Mouse (Mus musculus) ES-E14 (cell line): ENCODE results near the gene Cdh13. TPM values are rescaled to one million over a fixed set of nuclear protein-coding genes. Genes with fewer than 3 reads are reported as not detected.

Experiments
- DNase-seq: peaks from one replicate; pipeline ENCODE4 v3.0.0-alpha.2; 2013; ENCODE audit warnings: low read depth, low spot score
- H3K27ac ChIP-seq: 2 replicates; pipeline ENCODE4 v1.5.1; 2012; ENCODE audit warnings: low read depth, mild to moderate bottlenecking, low read length, moderate library complexity, mixed read lengths; ENCODE audit not compliant: poor library complexity, insufficient read depth, severe bottlenecking
- H3K36me3 ChIP-seq: 2 replicates; pipeline ENCODE4 v1.6.1; 2012; ENCODE audit warnings: mild to moderate bottlenecking, low read length, moderate library complexity, mixed read lengths; ENCODE audit not compliant: control insufficient read depth, poor library complexity, insufficient read depth, severe bottlenecking
- H3K4me1 ChIP-seq, 2 experiments: fragments of 150-350 bp in 1 of 2; sonication (generic) in 1 of 2; 2 replicates each; pipeline ENCODE4 v1.6.1; 2012; ENCODE audit warnings: low read length in 2 of 2, mild to moderate bottlenecking in 1 of 2, mixed read lengths in 1 of 2; ENCODE audit not compliant: control insufficient read depth in 2 of 2, insufficient read depth in 2 of 2, poor library complexity in 1 of 2
- H3K4me3 ChIP-seq, 2 experiments: fragments of 150-350 bp in 1 of 2; sonication (generic) in 1 of 2; 2 replicates each; pipeline ENCODE4 v1.5.1; 2012; ENCODE audit warnings: low read length in 2 of 2, low read depth in 1 of 2, mild to moderate bottlenecking in 1 of 2, mixed read lengths in 1 of 2; ENCODE audit not compliant: insufficient read depth in 1 of 2, poor library complexity in 1 of 2, severe bottlenecking in 1 of 2
- H3K9ac ChIP-seq: 2 replicates; pipeline ENCODE4 v1.6.1; 2012; ENCODE audit warnings: low read depth, mild to moderate bottlenecking, low read length, mixed read lengths; ENCODE audit not compliant: poor library complexity, insufficient read depth, severe bottlenecking
- H3K9me3 ChIP-seq: fragments of 150-350 bp; sonication (generic); 2 replicates; pipeline ENCODE4 v1.6.1; 2012; ENCODE audit warnings: low read depth, mild to moderate bottlenecking, low read length; ENCODE audit not compliant: control insufficient read depth, insufficient read depth
- CHD2 ChIP-seq: IDR thresholded peaks from 2 replicates; pipeline ENCODE4 v1.6.1; 2014; ENCODE audit warnings: mild to moderate bottlenecking, low read depth, low read length, inconsistent platforms
- HCFC1 ChIP-seq: IDR thresholded peaks from 2 replicates; pipeline ENCODE4 v1.6.1; 2012; ENCODE audit warnings: low read length, inconsistent platforms, borderline replicate concordance; ENCODE audit not compliant: insufficient read depth
- MAFK ChIP-seq: IDR thresholded peaks from 2 replicates; pipeline ENCODE4 v1.6.1; 2014; ENCODE audit warnings: mild to moderate bottlenecking, low read depth, low read length, inconsistent platforms; ENCODE audit not compliant: insufficient read depth
- ZC3H11A ChIP-seq: IDR thresholded peaks from 2 replicates; pipeline ENCODE4 v1.6.1; 2012; ENCODE audit warnings: low read depth, mild to moderate bottlenecking, inconsistent platforms, low read length, borderline replicate concordance
- ZNF384 ChIP-seq: IDR thresholded peaks from 2 replicates; pipeline ENCODE4 v1.6.1; 2012; ENCODE audit warnings: low read depth, low read length, inconsistent platforms
- in situ Hi-C, 2 experiments: fragments of 600-800 bp; cut with MboI; formaldehyde crosslinking; loops; one replicate each; pipeline ENCODE4 v1.15.1; 2025; ENCODE audit warnings: low sequenced_read_pairs in 2 of 2, inconsistent platforms in 1 of 2; ENCODE audit not compliant: unreplicated experiment in 2 of 2
- total RNA-seq: library from RNA; depleted of rRNA; stranded (reverse); fragments of 300-350 nt; gene quantifications from 2 replicates; pipeline ENCODE4 v1.2.3, GENCODE M21; 2012

Gene Cdh13
- total RNA-seq, 1 experiment: 1.3 TPM

GRCm38 (mm10) chr8:118667736-118668135, 384.2 kb downstream of the Cdh13 start:
- H3K36me3 ChIP-seq: no peaks in the 10 kb centered on the region
- no peak overlapping the region for H3K27ac ChIP-seq
- no peaks in the 10 kb centered on the region for H3K9me3 ChIP-seq
- H3K9ac ChIP-seq: no peak overlapping the region
- H3K4me1 ChIP-seq: no peaks in the 10 kb centered on the region
- no peak overlapping the region for H3K4me3 ChIP-seq
- in situ Hi-C loops: no loop called here
- no peak for DNase-seq
- TF ChIP-seq CHD2 (no peak), ZC3H11A (no peak), ZNF384 (no peak), HCFC1 (no peak), MAFK (no peak)

DNA sequence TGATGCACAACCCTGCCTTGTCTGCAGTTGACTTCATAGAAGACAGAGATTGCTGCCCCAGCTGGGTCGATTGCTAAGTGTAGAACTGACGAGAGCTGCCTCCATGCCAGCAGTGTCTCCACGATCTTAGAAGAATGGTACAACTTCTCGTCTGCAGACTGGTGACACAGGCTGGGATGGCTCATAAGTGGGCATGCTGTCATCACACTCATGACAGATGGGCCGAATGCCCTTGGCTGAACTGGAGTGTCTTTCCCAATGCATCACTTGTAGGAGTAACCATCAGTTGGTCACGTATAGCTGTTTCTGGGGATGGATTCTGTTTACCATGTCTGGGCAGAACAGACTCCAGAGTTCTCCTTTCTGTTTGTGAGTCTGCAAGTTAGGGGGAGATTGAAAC, 392.7 kb downstream of the Cdh13 start:
- H3K27ac ChIP-seq: no peak overlapping the region
- TF ChIP-seq MAFK: no peak
- TF ChIP-seq ZC3H11A: no peak
- TF ChIP-seq ZNF384: no peak
- TF ChIP-seq HCFC1: no peak
- no peak for TF ChIP-seq CHD2
- H3K36me3 ChIP-seq: no peaks in the 10 kb centered on the region
- no peaks in the 10 kb centered on the region for H3K9me3 ChIP-seq
- in situ Hi-C loops: no loop called here
- DNase-seq: no peak
- no peak overlapping the region for H3K4me3 ChIP-seq
- no peak overlapping the region for H3K9ac ChIP-seq
- no peaks in the 10 kb centered on the region for H3K4me1 ChIP-seq

DNA sequence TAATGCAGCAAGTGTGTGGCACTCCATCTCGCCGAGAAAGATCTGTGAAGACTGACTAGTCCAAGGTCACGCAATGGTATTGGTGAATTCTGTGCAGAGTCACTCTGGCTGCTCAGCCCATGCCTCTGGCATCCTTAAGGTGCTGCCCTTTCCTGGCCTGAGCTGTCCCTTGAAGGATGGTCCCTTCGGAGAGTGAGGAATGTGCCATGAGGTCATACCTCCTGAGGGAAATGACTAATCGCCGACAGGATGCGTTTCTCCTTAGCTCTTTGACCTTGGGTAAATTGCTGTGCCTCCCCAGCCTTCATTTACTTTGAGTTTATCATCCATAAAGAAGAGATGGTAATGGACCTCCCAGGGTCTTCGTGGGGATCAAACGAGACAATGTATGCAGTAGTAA, 395.8 kb downstream of the Cdh13 start:
- DNase-seq: no peak
- in situ Hi-C loops: no loop called here

DNA sequence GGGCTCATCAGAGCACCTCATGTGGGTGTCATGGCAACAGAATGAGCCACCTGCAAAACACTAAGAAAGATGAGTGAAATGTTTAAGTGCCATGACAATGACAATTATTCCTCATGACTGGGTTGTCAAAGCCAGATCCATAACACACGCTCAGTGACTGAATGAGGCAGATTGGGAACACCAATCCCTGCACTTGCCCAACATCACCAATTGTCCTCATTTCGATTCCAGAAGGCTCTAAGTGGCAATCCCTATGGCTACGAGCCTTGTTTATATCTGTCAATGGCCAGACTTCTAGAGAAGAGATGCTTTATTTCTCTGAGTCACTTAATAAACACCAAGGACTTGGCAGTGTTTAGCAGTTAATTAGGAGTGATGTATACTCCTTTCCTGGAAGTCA, 399.9 kb downstream of the Cdh13 start:
- no peak for DNase-seq
- no peaks in the 10 kb centered on the region for H3K9me3 ChIP-seq
- in situ Hi-C loops: no loop called here
- TF ChIP-seq ZNF384: no peak
- TF ChIP-seq CHD2: no peak
- no peak for TF ChIP-seq HCFC1
- TF ChIP-seq MAFK: no peak
- TF ChIP-seq ZC3H11A: no peak
- H3K27ac ChIP-seq: no peak overlapping the region
- no peaks in the 10 kb centered on the region for H3K36me3 ChIP-seq
- H3K4me1 ChIP-seq: no peaks in the 10 kb centered on the region
- no peak overlapping the region for H3K9ac ChIP-seq
- H3K4me3 ChIP-seq: no peak overlapping the region

More for the DNA sequence above, 395.8 kb downstream of the Cdh13 start:
- H3K4me3 ChIP-seq: no peak overlapping the region
- H3K9me3 ChIP-seq: no peaks in the 10 kb centered on the region
- H3K36me3 ChIP-seq: no peaks in the 10 kb centered on the region
- H3K4me1 ChIP-seq: no peaks in the 10 kb centered on the region
- TF ChIP-seq ZC3H11A: no peak
- TF ChIP-seq HCFC1: no peak
- TF ChIP-seq MAFK: no peak
- TF ChIP-seq ZNF384: no peak
- no peak for TF ChIP-seq CHD2
- no peak overlapping the region for H3K27ac ChIP-seq
- no peak overlapping the region for H3K9ac ChIP-seq

- in situ Hi-C loops: no loop called here
- Histone ChIP-seq H3K36me3 (no peaks in the 10 kb centered on the region), H3K4me1 (no peaks in the 10 kb centered on the region), H3K9ac (no peak overlapping the region), H3K27ac (no peak overlapping the region), H3K4me3 (no peak overlapping the region), H3K9me3 (no peaks in the 10 kb centered on the region)
- no peak for TF ChIP-seq HCFC1
- TF ChIP-seq ZC3H11A: no peak
- no peak for TF ChIP-seq MAFK
- no peak for TF ChIP-seq ZNF384
- peak; percentile 50 for DNase-seq
Measured at GRCm38 (mm10) chr8:118685863-118686262, 402.3 kb downstream of the Cdh13 start.
